Mouse (Mus musculus): ENCODE measurements around the gene Raph1. TPM values are rescaled to one million over a fixed set of nuclear protein-coding genes. Genes with fewer than 3 reads are reported as not detected.

Gene Raph1
- polyA plus RNA-seq (2015; fragmentation: Nextera tagmentation; extraction: Ambion mirVana), result 18.4 and 20.1 TPM in 2 replicates

DNA sequence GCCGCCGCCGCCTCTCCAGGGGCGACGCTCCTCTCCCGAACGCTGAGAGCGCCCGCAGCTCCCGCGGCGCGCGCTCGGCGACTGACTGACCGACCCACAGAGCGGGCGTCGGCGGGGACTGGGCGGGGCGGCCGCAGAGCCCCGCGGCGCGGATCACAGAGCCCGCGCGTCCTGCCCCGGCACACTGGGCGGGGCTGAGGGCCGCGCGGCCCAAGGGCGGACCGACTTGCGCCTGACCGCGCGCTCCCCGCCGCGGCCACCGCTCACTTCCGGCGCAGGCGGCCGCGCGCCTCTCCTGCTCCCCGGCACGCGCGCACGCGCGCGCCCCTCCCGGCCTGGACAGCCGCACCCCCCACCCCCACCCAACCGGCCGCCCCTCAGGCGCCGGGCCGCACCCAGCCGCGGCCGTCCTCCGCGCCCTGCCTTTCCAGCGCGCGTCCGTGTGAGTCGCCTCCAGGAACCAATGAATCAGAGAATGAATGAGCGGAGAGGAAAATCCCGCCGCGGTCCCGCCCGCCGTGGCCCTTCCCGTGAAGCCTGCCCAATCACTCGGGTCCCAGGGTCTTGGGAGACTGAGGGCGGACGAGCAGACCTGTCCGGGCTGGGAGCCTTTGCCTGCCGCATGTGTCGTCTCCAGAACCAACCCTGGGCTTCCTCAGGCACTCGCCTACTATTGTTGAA lies at the start of gene Raph1:
Gene Raph1 (minus strand): TSS at position 474 of the 681 bp plus-strand sequence.

Small RNA genes within 50 kb of the gene (microRNA-seq; reads per million reads assigned to microRNA genes)
- gene Gm23762, result 0 reads per million in 2 experiments

Other genes starting within 250 kb of the Raph1 start
- 16.5 and 17.3 TPM in 2 replicates for gene Cyp20a1, start 223.8 kb downstream of the Raph1 start, polyA plus RNA-seq (2015; fragmentation: Nextera tagmentation; extraction: Ambion mirVana)
- gene Abi2, start 157.5 kb downstream of the Raph1 start, polyA plus RNA-seq (2015; fragmentation: Nextera tagmentation; extraction: Ambion mirVana), result 7.7 and 9.4 TPM in 2 replicates
- 0.44 and 0.65 TPM in 2 replicates for gene Cd28, start 149.7 kb upstream of the Raph1 start, polyA plus RNA-seq (2015; fragmentation: Nextera tagmentation; extraction: Ambion mirVana)

All from skeletal muscle tissue, postnatal 0 days (tissue).